Mouse (Mus musculus): Measurements from ENCODE around the gene Fbxw4. TPM values are rescaled to one million over a fixed set of nuclear protein-coding genes. Genes with fewer than 3 reads are reported as not detected.

The Fbxw4 gene
- total and polyA plus RNA-seq, 3 experiments = 28.1 to 61.5 (median 31.2) TPM

DNA sequence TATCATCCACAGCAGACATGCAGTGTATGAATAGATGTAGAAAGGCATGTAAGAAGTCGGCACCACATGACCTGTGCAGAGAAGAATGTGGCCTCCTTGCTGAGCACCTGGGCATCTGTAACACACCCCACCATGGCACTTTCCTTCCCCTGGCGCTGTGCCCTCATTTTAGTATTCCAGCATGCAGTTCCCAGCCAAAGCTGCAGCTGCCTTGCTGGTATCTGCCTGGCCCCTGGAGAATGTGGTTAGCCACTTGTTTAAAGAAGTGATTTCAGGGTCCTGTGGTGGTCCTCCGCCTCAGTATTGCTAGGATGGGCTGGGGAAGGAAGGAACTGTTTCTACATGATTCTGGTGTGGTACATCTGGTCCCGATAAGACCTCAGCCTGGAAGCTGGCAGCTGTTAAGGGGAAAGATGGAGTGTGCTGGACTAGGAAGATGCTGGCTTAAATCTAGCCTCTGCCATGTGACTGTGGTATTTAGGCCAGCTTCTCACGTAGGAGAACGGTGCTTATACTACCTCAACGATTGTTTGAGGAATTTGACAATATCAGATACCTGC is 85.7 kb downstream of the Fbxw4 start:
- no peak overlapping the region for H3K27ac ChIP-seq
- no peaks in the 10 kb centered on the region for H3K79me2 ChIP-seq (replicated peaks; ENCODE audit: control insufficient read depth, insufficient read depth, low read length)
- H3K9ac ChIP-seq (ENCODE audit: low read depth, low read length) = no peak overlapping the region
- no peak for TF ChIP-seq POLR2A (IDR thresholded peaks at IDR 0.05; ENCODE audit: insufficient read depth, low read depth, low read length)
- no peak for TF ChIP-seq EP300 (IDR thresholded peaks at IDR 0.05; ENCODE audit: insufficient read depth, low read depth, low read length)
- TF ChIP-seq CTCF (IDR thresholded peaks at IDR 0.05) = no peak
- H3K27me3 ChIP-seq (ENCODE audit: control insufficient read depth, insufficient read depth, low read length) = no peaks in the 10 kb centered on the region
- no peaks in the 10 kb centered on the region for H3K36me3 ChIP-seq (ENCODE audit: control insufficient read depth, insufficient read depth, low read length)
- intact Hi-C loops (cut with DNase I) = no loop called here
- peaks cover 4% of the 10 kb centered on the region for H3K4me1 ChIP-seq (ENCODE audit: control insufficient read depth, insufficient read depth, low read length)
- 38% methylated on average over 7 of the region's 7 CpGs for WGBS
- no peak overlapping the region for H3K4me3 ChIP-seq
- DNase-seq = no peak

DNA sequence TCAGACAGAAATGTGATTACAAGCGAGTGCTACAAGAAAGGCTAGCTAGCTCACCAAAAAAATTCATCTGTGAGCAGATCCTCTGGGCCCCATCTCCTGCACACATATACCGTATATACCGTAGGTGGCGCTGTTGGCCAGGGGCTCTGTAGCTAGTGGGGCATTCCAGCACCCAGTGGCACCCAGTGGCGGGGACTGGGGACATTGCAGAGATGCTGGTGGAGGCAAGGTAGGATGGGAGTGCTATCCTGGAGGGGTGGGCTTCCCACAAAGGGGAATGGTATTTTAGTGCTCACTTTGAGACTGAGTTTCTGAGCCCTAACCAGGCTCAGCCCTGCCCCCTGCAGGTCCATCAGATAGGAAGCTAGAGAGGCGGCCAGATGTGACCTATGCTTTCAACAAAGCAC is 86.2 kb downstream of the Fbxw4 start:
- Histone ChIP-seq H3K4me3 (no peak overlapping the region), H3K79me2 (replicated peaks; ENCODE audit: control insufficient read depth, insufficient read depth, low read length) (no peaks in the 10 kb centered on the region), H3K4me1 (ENCODE audit: control insufficient read depth, insufficient read depth, low read length) (peaks cover 4% of the 10 kb centered on the region), H3K9ac (ENCODE audit: low read depth, low read length) (no peak overlapping the region), H3K27me3 (ENCODE audit: control insufficient read depth, insufficient read depth, low read length) (no peaks in the 10 kb centered on the region), H3K36me3 (ENCODE audit: control insufficient read depth, insufficient read depth, low read length) (no peaks in the 10 kb centered on the region), H3K27ac (no peak overlapping the region)
- DNase-seq = peak; percentile 78
- intact Hi-C loops (cut with DNase I) = loop anchor here (1.0 kb wide), 1 partner anchor 172 kb away; no protein-coding TSS in a partner anchor
- TF ChIP-seq EP300 (IDR thresholded peaks at IDR 0.05; ENCODE audit: insufficient read depth, low read depth, low read length) = peak; percentile 86; the same call in 1 of the 2 replicates
- no peak for TF ChIP-seq POLR2A (IDR thresholded peaks at IDR 0.05; ENCODE audit: insufficient read depth, low read depth, low read length)
- peak; percentile 92 for TF ChIP-seq CTCF (IDR thresholded peaks at IDR 0.05)
- 17% methylated on average over 6 of the region's 6 CpGs for WGBS

DNA sequence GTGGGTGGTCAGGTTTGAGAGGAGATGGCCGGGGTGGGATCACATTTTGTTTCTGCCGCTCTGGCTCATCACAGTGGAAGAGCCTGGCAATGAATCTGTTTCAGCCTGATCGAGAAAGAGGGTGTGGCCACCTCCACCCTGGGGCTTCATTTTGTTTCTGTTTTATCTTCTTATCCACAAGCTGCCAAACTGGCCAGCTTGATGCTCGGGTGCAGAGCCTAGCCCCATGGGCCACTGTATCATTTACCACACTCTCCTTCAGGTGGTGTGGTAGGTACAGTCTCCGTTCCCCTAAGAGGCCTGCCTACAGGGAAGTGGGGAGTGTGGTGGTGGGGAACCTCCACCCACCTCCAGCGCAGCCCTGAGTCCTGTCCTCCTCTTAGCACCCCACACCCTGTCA is 87.1 kb downstream of the Fbxw4 start:
- 85% methylated on average over 6 of the region's 6 CpGs for WGBS
- DNase-seq = no peak
- intact Hi-C loops (cut with DNase I) = loop anchor here (1.0 kb wide), 1 partner anchor 173 kb away; no protein-coding TSS in a partner anchor
- TF ChIP-seq CTCF (IDR thresholded peaks at IDR 0.05) = no peak
- no peak for TF ChIP-seq EP300 (IDR thresholded peaks at IDR 0.05; ENCODE audit: insufficient read depth, low read depth, low read length)
- no peak for TF ChIP-seq POLR2A (IDR thresholded peaks at IDR 0.05; ENCODE audit: insufficient read depth, low read depth, low read length)
- Histone ChIP-seq H3K9ac (ENCODE audit: low read depth, low read length) (no peak overlapping the region), H3K27me3 (ENCODE audit: control insufficient read depth, insufficient read depth, low read length) (no peaks in the 10 kb centered on the region), H3K79me2 (replicated peaks; ENCODE audit: control insufficient read depth, insufficient read depth, low read length) (no peaks in the 10 kb centered on the region), H3K36me3 (ENCODE audit: control insufficient read depth, insufficient read depth, low read length) (no peaks in the 10 kb centered on the region), H3K4me3 (no peak overlapping the region), H3K4me1 (ENCODE audit: control insufficient read depth, insufficient read depth, low read length) (peaks cover 4% of the 10 kb centered on the region), H3K27ac (no peak overlapping the region)

DNA sequence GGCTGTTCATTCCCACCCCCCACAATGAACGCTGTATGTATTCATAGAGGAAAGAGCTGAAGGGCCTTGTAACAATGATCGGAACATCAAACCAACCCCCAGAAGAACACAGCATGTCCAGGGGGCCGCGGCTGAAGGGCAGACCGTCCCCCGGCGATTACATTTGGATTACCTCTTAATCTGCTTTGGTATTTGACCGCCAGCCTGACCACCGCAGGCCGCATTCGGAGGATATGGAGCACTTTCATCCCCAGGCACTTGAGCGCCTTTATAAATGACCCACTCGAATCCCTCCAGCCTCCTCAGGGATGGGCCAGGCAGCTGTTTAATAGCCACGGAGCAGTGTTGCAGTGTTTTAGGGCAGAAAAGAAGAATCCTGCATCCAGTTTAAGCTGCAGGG is 92.7 kb downstream of the Fbxw4 start:
- 82% methylated on average over 14 of the region's 14 CpGs for WGBS
- no peaks in the 10 kb centered on the region for H3K79me2 ChIP-seq (replicated peaks; ENCODE audit: control insufficient read depth, insufficient read depth, low read length)
- intact Hi-C loops (cut with DNase I) = no loop called here

DNA sequence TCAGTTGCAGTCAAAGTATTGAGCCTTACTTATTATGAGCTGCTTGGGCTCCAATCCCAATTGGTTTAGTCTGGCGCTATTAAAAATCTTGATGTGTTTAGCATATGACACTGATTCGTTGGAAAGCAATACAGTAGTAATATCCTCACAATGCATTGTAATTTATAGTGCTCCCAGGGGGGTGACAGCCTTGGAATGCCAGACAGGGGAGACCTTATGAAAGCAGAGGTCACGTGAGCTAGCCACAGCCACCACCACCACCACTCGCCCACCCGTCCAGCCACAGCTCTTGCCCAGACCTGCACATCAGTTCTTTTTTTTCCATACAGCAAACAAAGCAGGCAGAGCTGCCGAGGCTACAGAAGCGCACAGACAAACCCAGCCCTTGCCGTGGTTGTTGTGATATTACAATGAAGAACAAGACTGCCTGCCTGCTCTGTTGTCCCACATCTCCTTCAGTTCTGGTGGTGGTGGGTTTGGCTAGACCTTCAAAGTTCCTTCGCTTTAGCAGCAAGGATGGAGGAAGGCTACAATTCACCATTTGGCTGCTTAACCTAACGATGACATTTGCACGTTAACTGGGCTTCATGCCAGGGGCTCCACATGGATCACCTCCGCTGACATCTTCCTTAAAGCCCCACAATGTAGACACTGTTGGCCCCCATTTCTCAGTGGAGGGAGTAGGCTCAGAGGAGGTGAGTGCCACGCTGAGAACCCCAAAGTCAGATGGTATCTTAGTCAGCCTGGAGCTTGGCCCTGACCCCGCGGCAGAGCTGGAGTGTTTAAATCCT is 94.0 kb downstream of the Fbxw4 start:
- Histone ChIP-seq H3K27ac (no peak overlapping the region), H3K27me3 (ENCODE audit: control insufficient read depth, insufficient read depth, low read length) (no peaks in the 10 kb centered on the region), H3K79me2 (replicated peaks; ENCODE audit: control insufficient read depth, insufficient read depth, low read length) (no peaks in the 10 kb centered on the region), H3K4me3 (no peak overlapping the region), H3K9ac (ENCODE audit: low read depth, low read length) (no peak overlapping the region), H3K36me3 (ENCODE audit: control insufficient read depth, insufficient read depth, low read length) (no peaks in the 10 kb centered on the region), H3K4me1 (ENCODE audit: control insufficient read depth, insufficient read depth, low read length) (no peaks in the 10 kb centered on the region)
- DNase-seq = no peak
- intact Hi-C loops (cut with DNase I) = no loop called here
- TF ChIP-seq CTCF (IDR thresholded peaks at IDR 0.05) (no peak), POLR2A (IDR thresholded peaks at IDR 0.05; ENCODE audit: insufficient read depth, low read depth, low read length) (no peak), EP300 (IDR thresholded peaks at IDR 0.05; ENCODE audit: insufficient read depth, low read depth, low read length) (no peak)
- WGBS = 53% methylated on average over 15 of the region's 15 CpGs

More for the DNA sequence above, 92.7 kb downstream of the Fbxw4 start:
- no peak overlapping the region for H3K9ac ChIP-seq (ENCODE audit: low read depth, low read length)
- H3K36me3 ChIP-seq (ENCODE audit: control insufficient read depth, insufficient read depth, low read length) = no peaks in the 10 kb centered on the region
- no peak overlapping the region for H3K27ac ChIP-seq
- H3K27me3 ChIP-seq (ENCODE audit: control insufficient read depth, insufficient read depth, low read length) = no peaks in the 10 kb centered on the region
- H3K4me3 ChIP-seq = no peak overlapping the region
- DNase-seq = no peak
- TF ChIP-seq POLR2A (IDR thresholded peaks at IDR 0.05; ENCODE audit: insufficient read depth, low read depth, low read length) (no peak), CTCF (IDR thresholded peaks at IDR 0.05) (no peak), EP300 (IDR thresholded peaks at IDR 0.05; ENCODE audit: insufficient read depth, low read depth, low read length) (no peak)
- no peaks in the 10 kb centered on the region for H3K4me1 ChIP-seq (ENCODE audit: control insufficient read depth, insufficient read depth, low read length)

Data from heart, adult 2 months (tissue).